Mouse (Mus musculus): Measurements from ENCODE around the gene Cryab. TPM values are rescaled to one million over a fixed set of nuclear protein-coding genes. Genes with fewer than 3 reads are reported as not detected.

The Cryab gene
- polyA plus RNA-seq (2014; fragmentation: Illumina TruSeq; extraction: RNeasy Lipid Tissue Mini Kit (QIAGEN cat#74804); ENCODE audit: low read depth, low replicate concordance) = 80.6 TPM

DNA sequence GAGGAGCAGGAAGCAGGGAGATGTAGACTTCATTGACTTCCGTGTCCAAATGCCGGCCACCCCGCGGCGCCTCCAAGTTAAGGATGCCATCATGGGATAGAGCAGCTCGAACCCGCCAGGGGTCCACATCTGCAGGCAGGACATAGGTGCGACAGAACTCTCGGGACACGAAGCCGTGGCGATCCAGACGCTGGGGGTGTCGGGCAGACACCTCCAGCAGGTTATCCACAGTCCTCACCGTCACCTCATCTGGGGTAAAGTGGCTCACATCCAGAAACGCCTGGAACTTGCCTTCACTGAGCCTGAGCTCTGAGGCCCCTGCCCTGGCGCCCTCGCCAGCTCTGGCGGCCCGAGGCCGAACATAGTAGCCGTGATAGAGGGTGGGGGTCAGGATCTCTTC is at the start of gene Cryab:
TSS of gene Cryab (plus strand) at position 3 of the 400 bp plus-strand sequence.

DNA sequence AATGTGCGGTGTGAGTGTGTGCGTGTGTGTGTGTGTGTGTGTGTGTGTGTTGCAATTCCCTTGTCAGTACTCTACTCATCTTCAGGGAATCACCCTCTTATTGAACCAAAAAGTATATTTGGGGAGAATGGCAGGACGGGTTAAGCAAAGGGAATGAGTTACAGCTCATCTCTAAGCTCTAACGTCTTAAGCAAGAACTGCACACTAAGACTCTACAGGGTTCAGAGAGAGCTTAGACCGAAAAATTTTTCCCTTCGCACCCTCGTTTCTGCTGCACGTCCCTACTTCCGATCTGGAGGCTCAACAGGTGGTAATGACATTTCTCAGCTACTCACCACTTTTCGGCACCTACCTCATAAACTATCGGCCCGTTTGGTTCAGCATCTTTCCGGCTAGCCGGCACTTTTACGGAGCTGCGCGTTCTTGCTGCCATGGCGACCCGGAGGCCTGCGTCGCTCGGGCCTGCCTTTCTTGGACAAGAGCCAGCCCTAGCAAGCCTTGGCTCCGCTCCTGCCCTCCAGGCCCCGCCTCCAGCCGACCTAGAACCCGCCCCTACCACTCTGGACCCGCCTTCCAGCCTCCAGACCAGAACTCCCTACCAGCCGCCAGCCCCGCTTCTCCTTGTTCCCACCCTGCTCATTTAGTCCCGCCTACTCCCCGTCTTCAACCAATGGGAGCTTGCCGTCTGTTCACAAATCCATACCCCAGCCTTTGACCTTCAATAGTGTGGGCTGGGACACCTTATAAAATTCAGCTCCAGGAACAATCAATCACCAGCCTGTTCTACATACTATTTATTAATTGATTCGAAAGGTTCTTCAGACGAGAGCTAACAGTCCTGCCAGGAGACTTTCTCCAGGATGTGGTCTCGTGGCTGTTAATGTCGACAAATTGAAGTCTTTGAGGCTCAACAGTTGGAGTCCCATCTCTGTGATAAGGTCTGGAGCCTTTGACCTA is 11.9 kb upstream of the Cryab start, which contains the start of gene Dixdc1:
TSS of gene Dixdc1 (minus strand) at position 604 of the 957 bp plus-strand sequence.

DNA sequence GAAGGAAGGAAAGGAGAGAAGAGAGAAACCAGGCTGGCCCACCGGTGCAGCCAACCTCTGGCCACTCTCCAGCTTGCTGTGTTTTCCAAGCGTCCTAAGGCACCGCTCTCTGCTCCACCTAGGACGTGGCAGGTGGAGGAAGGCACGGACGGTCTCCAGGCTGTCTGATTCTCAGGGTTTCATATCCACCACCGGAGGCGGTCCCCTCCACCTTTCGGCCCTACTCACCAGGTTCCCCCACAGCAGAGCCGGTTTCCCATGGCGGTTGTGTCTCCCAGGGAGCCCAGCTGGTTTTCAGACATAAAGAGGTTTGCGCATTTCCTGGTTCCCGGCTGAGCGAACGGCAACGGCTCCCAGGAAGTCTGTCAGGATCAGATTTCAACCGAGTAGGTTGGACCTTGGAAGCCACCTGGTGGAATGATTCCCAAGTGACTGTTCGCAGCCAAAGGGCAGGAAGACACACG is 4.9 kb upstream of the Cryab start, which contains the start of gene 2310030G06Rik:
TSS of gene 2310030G06Rik (minus strand) at position 323 of the 464 bp plus-strand sequence.

DNA sequence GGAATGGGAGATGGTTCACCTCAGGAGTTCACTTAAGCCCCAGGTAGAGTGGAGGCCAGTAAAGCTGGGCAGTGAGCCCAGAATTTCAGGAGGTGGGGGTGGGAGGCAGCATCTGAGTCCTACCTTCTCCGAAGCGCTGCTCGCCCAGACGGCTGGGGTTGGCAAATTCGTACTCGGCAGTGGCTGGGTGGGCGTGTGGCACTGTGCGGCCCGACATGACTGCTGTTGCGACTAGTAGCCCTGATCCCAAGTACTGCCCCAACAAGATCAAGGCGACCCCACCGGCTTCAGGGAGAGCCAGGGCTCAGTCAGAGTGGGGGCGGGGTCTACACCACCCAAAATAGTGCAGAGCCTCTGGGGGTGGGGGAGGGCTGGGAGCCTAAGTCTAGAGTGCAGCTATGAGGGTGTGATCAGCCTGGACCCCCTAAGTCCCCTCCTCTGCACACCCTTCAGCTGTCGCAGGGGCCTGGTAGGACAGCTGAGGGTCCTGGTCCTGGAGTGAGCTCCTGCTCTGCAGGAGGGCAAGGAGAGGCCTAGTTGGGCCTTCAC is 1.0 kb downstream of the Cryab start, which contains the start of gene Hspb2:
TSS of gene Hspb2 (minus strand) at position 301 of the 549 bp plus-strand sequence.

DNA sequence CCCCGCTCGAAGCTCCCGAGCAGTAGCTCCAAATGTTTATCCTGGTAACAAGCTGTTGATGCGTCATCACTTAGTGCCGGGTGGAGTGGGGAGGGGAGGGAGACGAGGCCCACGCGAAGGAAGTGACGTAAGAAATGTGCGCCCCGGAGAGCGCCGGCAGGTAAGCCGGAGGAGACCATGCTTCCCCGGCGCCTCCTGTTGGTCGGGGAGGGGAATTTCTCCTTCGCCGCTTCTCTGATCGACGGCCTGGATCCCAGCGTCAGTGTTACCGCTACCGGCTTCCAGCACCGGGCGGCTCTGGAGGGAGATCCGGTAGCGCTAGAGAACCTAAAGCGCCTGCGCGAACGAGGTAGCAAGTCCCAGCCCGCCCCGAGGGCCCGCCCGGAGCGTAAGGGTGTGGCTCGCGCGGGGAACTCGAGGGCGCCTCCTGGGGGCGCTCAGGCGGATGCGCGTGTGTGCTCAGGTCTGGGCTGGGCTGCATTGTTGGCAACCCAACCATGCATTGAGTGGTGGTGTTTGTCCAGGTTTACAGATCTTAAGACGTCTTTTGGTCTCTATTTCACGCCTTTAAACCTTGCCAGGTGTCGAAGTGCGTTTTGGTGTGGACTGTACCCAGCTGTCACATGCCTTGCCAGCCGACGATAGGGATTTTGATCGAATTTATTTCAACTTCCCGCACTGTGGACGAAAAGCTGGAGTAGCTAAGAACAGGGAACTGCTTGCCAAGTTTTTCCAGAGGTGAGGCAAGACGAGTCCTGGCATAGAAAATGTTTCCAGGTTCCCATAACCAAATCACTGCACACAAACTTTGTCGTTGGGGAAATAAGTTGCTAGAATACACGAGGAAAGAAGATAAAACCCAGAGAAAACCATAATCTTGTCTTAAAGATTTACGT is 17.2 kb downstream of the Cryab start, which contains the start of gene Fdxacb1:
TSS of gene Fdxacb1 (plus strand) at position 130 of the 896 bp plus-strand sequence.

DNA sequence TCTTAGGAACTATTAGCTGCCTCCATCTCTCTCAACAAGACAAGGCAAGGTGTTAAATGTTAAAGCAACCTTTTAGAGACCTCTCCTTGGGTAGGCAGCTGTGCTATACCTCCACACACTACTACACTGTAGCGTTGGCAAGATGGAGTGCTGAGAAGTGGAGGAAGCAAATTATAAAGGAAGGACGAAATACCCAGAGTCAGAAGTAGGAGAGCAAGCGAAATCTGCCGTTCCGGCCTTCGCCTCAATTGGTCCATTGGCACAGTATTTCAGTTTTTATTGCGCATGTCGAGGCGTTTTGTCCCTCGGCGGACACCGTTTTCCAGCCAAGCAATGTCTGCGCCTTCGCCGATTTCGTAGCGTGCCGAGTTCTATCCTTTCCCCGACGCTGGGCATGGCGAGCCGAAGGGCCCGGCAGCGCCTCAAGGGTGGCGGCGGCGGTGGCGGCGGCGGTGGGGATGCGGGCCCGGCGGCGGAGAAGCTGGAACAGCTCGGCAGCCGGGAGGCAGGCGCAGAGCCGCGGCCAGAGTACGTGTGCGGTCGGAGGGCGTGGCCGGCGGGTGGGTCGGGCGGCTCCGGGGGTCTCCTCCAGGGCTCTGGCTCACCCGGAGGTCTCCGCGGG is 24.0 kb downstream of the Cryab start, which contains the start of the genes Alg9 and 1110032A03Rik:
TSS of gene Alg9 (plus strand) at position 29 of the 622 bp plus-strand sequence.
TSS of gene 1110032A03Rik (minus strand) at position 530 of the 622 bp plus-strand sequence.

Other genes with a start within 250 kb of the Cryab start
- gene Pts, start 222.6 kb upstream of the Cryab start, polyA plus RNA-seq (2014; fragmentation: Illumina TruSeq; extraction: RNeasy Lipid Tissue Mini Kit (QIAGEN cat#74804); ENCODE audit: low read depth, low replicate concordance) = 103 TPM
- 8.4 TPM for gene Il18, start 196.5 kb upstream of the Cryab start, polyA plus RNA-seq (2014; fragmentation: Illumina TruSeq; extraction: RNeasy Lipid Tissue Mini Kit (QIAGEN cat#74804); ENCODE audit: low read depth, low replicate concordance)
- gene Bco2, start 196.1 kb upstream of the Cryab start, polyA plus RNA-seq (2014; fragmentation: Illumina TruSeq; extraction: RNeasy Lipid Tissue Mini Kit (QIAGEN cat#74804); ENCODE audit: low read depth, low replicate concordance) = 1.3 TPM
- gene Tex12, start 190.0 kb upstream of the Cryab start, polyA plus RNA-seq (2014; fragmentation: Illumina TruSeq; extraction: RNeasy Lipid Tissue Mini Kit (QIAGEN cat#74804); ENCODE audit: low read depth, low replicate concordance) = not detected
- gene Sdhd, start 147.5 kb upstream of the Cryab start, polyA plus RNA-seq (2014; fragmentation: Illumina TruSeq; extraction: RNeasy Lipid Tissue Mini Kit (QIAGEN cat#74804); ENCODE audit: low read depth, low replicate concordance) = 177 TPM
- gene Timm8b, start 147.4 kb upstream of the Cryab start, polyA plus RNA-seq (2014; fragmentation: Illumina TruSeq; extraction: RNeasy Lipid Tissue Mini Kit (QIAGEN cat#74804); ENCODE audit: low read depth, low replicate concordance) = 241 TPM
- gene Pih1d2, start 134.0 kb upstream of the Cryab start, polyA plus RNA-seq (2014; fragmentation: Illumina TruSeq; extraction: RNeasy Lipid Tissue Mini Kit (QIAGEN cat#74804); ENCODE audit: low read depth, low replicate concordance) = 6.5 TPM
- 16.4 TPM for gene Nkapd1, start 133.9 kb upstream of the Cryab start, polyA plus RNA-seq (2014; fragmentation: Illumina TruSeq; extraction: RNeasy Lipid Tissue Mini Kit (QIAGEN cat#74804); ENCODE audit: low read depth, low replicate concordance)
- gene Dlat, start 91.5 kb upstream of the Cryab start, polyA plus RNA-seq (2014; fragmentation: Illumina TruSeq; extraction: RNeasy Lipid Tissue Mini Kit (QIAGEN cat#74804); ENCODE audit: low read depth, low replicate concordance) = 58.6 TPM
- 3.1 TPM for gene Dixdc1, start 11.8 kb upstream of the Cryab start, polyA plus RNA-seq (2014; fragmentation: Illumina TruSeq; extraction: RNeasy Lipid Tissue Mini Kit (QIAGEN cat#74804); ENCODE audit: low read depth, low replicate concordance)
- 22.5 TPM for gene 2310030G06Rik, start 4.8 kb upstream of the Cryab start, polyA plus RNA-seq (2014; fragmentation: Illumina TruSeq; extraction: RNeasy Lipid Tissue Mini Kit (QIAGEN cat#74804); ENCODE audit: low read depth, low replicate concordance)
- 7.4 TPM for gene Hspb2, start 1.0 kb downstream of the Cryab start, polyA plus RNA-seq (2014; fragmentation: Illumina TruSeq; extraction: RNeasy Lipid Tissue Mini Kit (QIAGEN cat#74804); ENCODE audit: low read depth, low replicate concordance)
- gene Fdxacb1, start 16.9 kb downstream of the Cryab start, polyA plus RNA-seq (2014; fragmentation: Illumina TruSeq; extraction: RNeasy Lipid Tissue Mini Kit (QIAGEN cat#74804); ENCODE audit: low read depth, low replicate concordance) = 6.6 TPM
- 29.2 TPM for gene Alg9, start 23.7 kb downstream of the Cryab start, polyA plus RNA-seq (2014; fragmentation: Illumina TruSeq; extraction: RNeasy Lipid Tissue Mini Kit (QIAGEN cat#74804); ENCODE audit: low read depth, low replicate concordance)
- gene 1110032A03Rik, start 24.2 kb downstream of the Cryab start, polyA plus RNA-seq (2014; fragmentation: Illumina TruSeq; extraction: RNeasy Lipid Tissue Mini Kit (QIAGEN cat#74804); ENCODE audit: low read depth, low replicate concordance) = 114 TPM
- 71.4 TPM for gene Ppp2r1b, start 94.0 kb downstream of the Cryab start, polyA plus RNA-seq (2014; fragmentation: Illumina TruSeq; extraction: RNeasy Lipid Tissue Mini Kit (QIAGEN cat#74804); ENCODE audit: low read depth, low replicate concordance)

All from adipose tissue, adult 10 weeks (tissue).